20 mouse cellular contexts compared by ENCODE assay signal in the genomic region with DNA sequence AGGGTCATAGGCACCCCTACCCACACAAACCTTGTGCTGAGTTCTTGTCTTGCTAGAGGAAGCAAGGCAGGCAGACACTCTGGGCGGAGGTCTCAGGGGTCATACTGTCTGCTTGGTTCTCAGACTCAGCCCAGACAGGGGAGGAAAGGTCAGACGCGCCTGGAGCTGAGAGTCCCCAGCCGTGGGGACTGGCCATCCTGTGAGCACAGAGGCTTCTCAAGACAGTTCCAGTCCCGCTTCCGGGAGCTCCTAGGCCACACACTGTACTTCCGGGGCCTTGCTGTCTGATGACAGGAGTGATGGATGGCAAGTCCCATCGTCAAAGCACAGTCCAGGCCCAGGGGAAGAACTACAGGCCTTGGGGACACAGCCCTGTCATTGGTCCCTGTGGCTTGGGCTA. TPM values are rescaled to one million over a fixed set of nuclear protein-coding genes. Genes with fewer than 3 reads are reported as not detected.
"Had no signal": no experiment of that assay in that cellular context is flagged by ENCODE, and none has a peak within 500 bp of the region (broad histone marks: within the 10 kb centered on the region; RNA-seq: fewer than 3 reads in every experiment).

No protein-coding gene starts in this region.

- H3K9ac ChIP-seq: lung, embryonic 14.5 days; midbrain, embryonic 12.5 days; neural tube, embryonic 13.5 days; neural tube, embryonic 15.5 days; stomach, embryonic 15.5 days had no signal

- DNase-seq: lung, embryonic 14.5 days; lung, postnatal 10 days; lung, postnatal 4 days; midbrain, embryonic 14.5 days; right cerebral cortex, postnatal 14 days; thymus, adult 2 months; thymus, postnatal 25 days; thymus, postnatal 4 days had no signal

- H3K4me2 ChIP-seq: lung, embryonic 14.5 days; midbrain, embryonic 12.5 days; neural tube, embryonic 13.5 days; neural tube, embryonic 15.5 days; stomach, embryonic 15.5 days had no signal

- H3K4me3 ChIP-seq: midbrain, embryonic 10.5 days; midbrain, embryonic 12.5 days; myocyte; neural tube, embryonic 13.5 days; neural tube, embryonic 15.5 days; stomach, embryonic 15.5 days had no signal

- H3K9me3 ChIP-seq: midbrain, embryonic 10.5 days; midbrain, embryonic 12.5 days; neural tube, embryonic 13.5 days; neural tube, embryonic 15.5 days; stomach, embryonic 15.5 days had no signal

- H3K27me3 ChIP-seq: stomach, embryonic 15.5 days had no signal

- ATAC-seq: midbrain, embryonic 16.5 days had no signal

- H3K36me3 ChIP-seq: midbrain, embryonic 10.5 days; midbrain, embryonic 12.5 days; neural tube, embryonic 13.5 days; neural tube, embryonic 15.5 days; stomach, embryonic 15.5 days had no signal

- H3K27ac ChIP-seq: midbrain, embryonic 12.5 days; neural tube, embryonic 13.5 days; neural tube, embryonic 15.5 days; stomach, embryonic 15.5 days; stomach, postnatal 0 days had no signal

RNA-seq across cellular contexts. Expression of gene Foxl1, which starts 44.8 kb away (rescaled TPM):
- total RNA-seq: megakaryocyte, adult 5-6 weeks; megakaryocyte-erythroid progenitor cell, adult 5-6 weeks had no signal
- polyA plus RNA-seq: midbrain, embryonic 14.5 days; spleen, adult 2 months; testis, adult 2 months had no signal

RNA-seq across cellular contexts. Expression of gene Foxc2, which starts 56.6 kb away (rescaled TPM):
- total RNA-seq: megakaryocyte, adult 5-6 weeks; megakaryocyte-erythroid progenitor cell, adult 5-6 weeks had no signal
